Mouse (Mus musculus) hindbrain, postnatal 0 days (tissue): ENCODE measurements at regions not wholly inside any gene's neighbourhood (a gene's known extent, or its start where the extent isn't known, plus 50 kb on each side); places are given as distances from the start of the nearest gene placed in this dataset.

Experiments used
- ATAC-seq: fragments of 200-750 bp; cut with Nextera tagmentation; 2 replicates; pipeline ENCODE4 v1.8.0; 2017; ENCODE audit warnings: mild to moderate bottlenecking, moderate TSS enrichment, moderate library complexity
- DNase-seq: peaks from one replicate; pipeline ENCODE4 v3.0.0-alpha.2; 2015; ENCODE audit warnings: low spot score
- H3K27ac ChIP-seq: fragments of 300-500 bp; sonication (generic); 2 replicates; pipeline ENCODE4 v1.5.1; 2014; ENCODE audit warnings: mild to moderate bottlenecking
- H3K27me3 ChIP-seq: fragments of 300-500 bp; sonication (generic); 2 replicates; pipeline ENCODE4 v1.6.1; 2014; ENCODE audit warnings: low read length, mixed read lengths; ENCODE audit not compliant: insufficient read depth
- H3K36me3 ChIP-seq: fragments of 300-500 bp; sonication (generic); 2 replicates; pipeline ENCODE4 v1.6.1; 2014; ENCODE audit warnings: low read length, mixed read lengths; ENCODE audit not compliant: insufficient read depth
- H3K4me1 ChIP-seq: fragments of 300-500 bp; sonication (generic); 2 replicates; pipeline ENCODE4 v1.6.1; 2014; ENCODE audit warnings: antibody characterized with exemption, low read length, mixed read lengths; ENCODE audit not compliant: insufficient read depth
- H3K4me2 ChIP-seq: fragments of 300-500 bp; sonication (generic); 2 replicates; pipeline ENCODE4 v1.6.1; 2014; ENCODE audit warnings: low read depth, mild to moderate bottlenecking, low read length, moderate library complexity, mixed read lengths
- H3K4me3 ChIP-seq: fragments of 300-500 bp; sonication (generic); 2 replicates; pipeline ENCODE4 v1.5.1; 2014; ENCODE audit warnings: low read length
- H3K9ac ChIP-seq: fragments of 300-500 bp; sonication (generic); replicated peaks from 2 replicates; pipeline ENCODE4 v1.6.1; 2014; ENCODE audit warnings: mild to moderate bottlenecking, low read length, moderate library complexity, mixed read lengths
- H3K9me3 ChIP-seq: fragments of 300-500 bp; sonication (generic); 2 replicates; pipeline ENCODE4 v1.6.1; 2016; ENCODE audit warnings: low read length, mixed read lengths
- CTCF ChIP-seq: IDR thresholded peaks from 2 replicates; pipeline ENCODE4 v1.5.1; 2016; ENCODE audit warnings: antibody characterized with exemption, control low read depth, low read depth
- WGBS: fragments of 180-500 bp; shearing (Covaris S2); extraction: QIAGEN DNeasy Blood & Tissue Kit; methylation state at CpG from one replicate; pipeline ENCODE4 v1.1.7; 2014; 5-methylcytosine and 5-hydroxymethylcytosine counted together

- Histone ChIP-seq H3K36me3 (no peaks in the 10 kb centered on the region), H3K27ac (no peak overlapping the region), H3K4me1 (peaks cover 10% of the 10 kb centered on the region; the same call in 1 of the 2 replicates), H3K27me3 (no peaks in the 10 kb centered on the region), H3K4me3 (no peak overlapping the region), H3K9ac (no peak overlapping the region), H3K4me2 (no peak overlapping the region), H3K9me3 (no peaks in the 10 kb centered on the region)
- ATAC-seq (no peak), DNase-seq (no peak)
- no peak for TF ChIP-seq CTCF
- 60% methylated on average over 4 of the region's 4 CpGs for WGBS
These were observed 556.3 kb downstream of the Rps29 start for GRCm38 (mm10) chr12:68602682-68603081.

GRCm38 (mm10) chr12:68601366-68601765 is 557.6 kb downstream of the Rps29 start:
- ATAC-seq (no peak), DNase-seq (no peak)
- H3K27me3 ChIP-seq: no peaks in the 10 kb centered on the region
- no peaks in the 10 kb centered on the region for H3K9me3 ChIP-seq
- no peak overlapping the region for H3K4me2 ChIP-seq
- H3K27ac ChIP-seq: no peak overlapping the region
- no peak overlapping the region for H3K9ac ChIP-seq
- no peaks in the 10 kb centered on the region for H3K36me3 ChIP-seq
- H3K4me1 ChIP-seq: peaks cover 10% of the 10 kb centered on the region; the same call in 1 of the 2 replicates
- TF ChIP-seq CTCF: no peak
- no peak overlapping the region for H3K4me3 ChIP-seq

- no peak overlapping the region for H3K4me3 ChIP-seq
- ATAC-seq (peak; percentile 72), DNase-seq (peak; percentile 48)
- H3K4me1 ChIP-seq: peaks cover 10% of the 10 kb centered on the region; the same call in 1 of the 2 replicates
- no peaks in the 10 kb centered on the region for H3K9me3 ChIP-seq
- peak overlapping the region; percentile 48; the same call in 1 of the 2 replicates for H3K27ac ChIP-seq
- no peak for TF ChIP-seq CTCF
- H3K9ac ChIP-seq: no peak overlapping the region
- H3K4me2 ChIP-seq: 0 out of 2 replicates have a peak overlapping the region, but pooled peaks have one; percentile 16
- WGBS: 32% methylated on average over 7 of the region's 7 CpGs
- no peaks in the 10 kb centered on the region for H3K27me3 ChIP-seq
- no peaks in the 10 kb centered on the region for H3K36me3 ChIP-seq
These were observed 559.0 kb downstream of the Rps29 start for GRCm38 (mm10) chr12:68599681-68600596.

GRCm38 (mm10) chr12:68599016-68599616 is 559.9 kb downstream of the Rps29 start:
- H3K4me1 ChIP-seq: peaks cover 10% of the 10 kb centered on the region; the same call in 1 of the 2 replicates
- H3K9me3 ChIP-seq: no peaks in the 10 kb centered on the region
- H3K27ac ChIP-seq: 0 out of 2 replicates have a peak overlapping the region, but pooled peaks have one; percentile 13
- ATAC-seq (no peak), DNase-seq (no peak)
- H3K27me3 ChIP-seq: no peaks in the 10 kb centered on the region
- H3K4me3 ChIP-seq: no peak overlapping the region
- WGBS: 42% methylated on average over 8 of the region's 8 CpGs
- no peak overlapping the region for H3K9ac ChIP-seq
- no peaks in the 10 kb centered on the region for H3K36me3 ChIP-seq
- no peak overlapping the region for H3K4me2 ChIP-seq
- TF ChIP-seq CTCF: no peak

- no peak for ATAC-seq
- WGBS: 60% methylated on average over 3 of the region's 3 CpGs
- no peak overlapping the region for H3K27ac ChIP-seq
These were observed 573.5 kb downstream of the Rps29 start for GRCm38 (mm10) chr12:68585524-68585872.

GRCm38 (mm10) chr12:68584786-68585523 is 574.0 kb downstream of the Rps29 start:
- H3K9ac ChIP-seq: no peak overlapping the region
- TF ChIP-seq CTCF: no peak
- H3K27ac ChIP-seq: no peak overlapping the region
- no peaks in the 10 kb centered on the region for H3K9me3 ChIP-seq
- 46% methylated on average over 6 of the region's 6 CpGs for WGBS
- H3K36me3 ChIP-seq: no peaks in the 10 kb centered on the region
- H3K4me3 ChIP-seq: no peak overlapping the region
- no peak overlapping the region for H3K4me2 ChIP-seq
- no peak for DNase-seq
- 0 out of 2 replicates have a peak, but pooled peaks cover 3% of the 10 kb centered on the region for H3K4me1 ChIP-seq
- ATAC-seq: no peak
- H3K27me3 ChIP-seq: no peaks in the 10 kb centered on the region

More at GRCm38 (mm10) chr12:68585524-68585872, 573.5 kb downstream of the Rps29 start:
- Histone ChIP-seq H3K27me3 (no peaks in the 10 kb centered on the region), H3K4me1 (0 out of 2 replicates have a peak, but pooled peaks cover 3% of the 10 kb centered on the region), H3K36me3 (no peaks in the 10 kb centered on the region), H3K4me3 (no peak overlapping the region), H3K9me3 (no peaks in the 10 kb centered on the region), H3K9ac (no peak overlapping the region), H3K4me2 (no peak overlapping the region)
- TF ChIP-seq CTCF: no peak
- no peak for DNase-seq
